Mouse (Mus musculus) brain, embryonic 14.5 days (tissue): ENCODE measurements around the gene Trim67.

Experiments
- CTCF ChIP-seq: fragments of 200-500 bp; IDR thresholded peaks from 2 replicates; pipeline ENCODE4 v1.5.1; 2012; ENCODE audit warnings: inconsistent platforms, mild to moderate bottlenecking, moderate library complexity, borderline replicate concordance; ENCODE audit not compliant: insufficient read depth, insufficient read length; ENCODE audit errors: extremely low read depth
- POLR2A ChIP-seq: fragments of 200-500 bp; IDR thresholded peaks from 2 replicates; pipeline ENCODE4 v1.6.1; 2012; ENCODE audit warnings: mild to moderate bottlenecking, inconsistent platforms, borderline replicate concordance; ENCODE audit not compliant: poor library complexity, insufficient read depth, insufficient read length, severe bottlenecking; ENCODE audit errors: extremely low read depth

- TF ChIP-seq CTCF (no peak), POLR2A (no peak)
These were observed 20.4 kb downstream of the Trim67 start for GRCm38 (mm10) chr8:124813326-124813725.
